Mouse (Mus musculus) adipocyte (in vitro differentiated cells): ENCODE results near the gene Dlk1.
"Not testable (repeated sequence)": the region's sequence is repeated elsewhere in the genome, so short reads cannot be mapped to it uniquely, and the experiment has no call there.

Source experiments
- DNase-seq: peaks from one replicate; pipeline ENCODE4 v3.0.0-alpha.2; 2016; ENCODE audit warnings: low spot score

Gene Dlk1

DNA sequence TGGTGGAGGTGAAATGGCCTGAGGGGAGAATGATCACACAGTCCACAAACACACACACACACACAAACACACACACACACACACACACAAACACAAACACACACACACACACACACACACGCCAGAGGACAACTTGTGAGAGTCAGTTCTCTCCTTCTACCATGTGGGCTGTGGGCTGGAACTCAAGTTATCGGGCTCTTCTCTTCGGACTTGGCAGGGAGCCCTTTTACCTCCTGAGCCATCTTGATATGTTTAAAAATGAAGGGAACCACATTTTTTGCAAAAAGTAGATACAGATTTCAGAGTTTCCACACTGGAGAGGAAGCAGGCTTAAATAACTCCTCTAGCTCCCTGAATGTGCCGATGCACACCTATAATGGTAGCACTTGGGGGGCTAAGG, 22.9 kb downstream of the Dlk1 start:
- no peak for DNase-seq

DNA sequence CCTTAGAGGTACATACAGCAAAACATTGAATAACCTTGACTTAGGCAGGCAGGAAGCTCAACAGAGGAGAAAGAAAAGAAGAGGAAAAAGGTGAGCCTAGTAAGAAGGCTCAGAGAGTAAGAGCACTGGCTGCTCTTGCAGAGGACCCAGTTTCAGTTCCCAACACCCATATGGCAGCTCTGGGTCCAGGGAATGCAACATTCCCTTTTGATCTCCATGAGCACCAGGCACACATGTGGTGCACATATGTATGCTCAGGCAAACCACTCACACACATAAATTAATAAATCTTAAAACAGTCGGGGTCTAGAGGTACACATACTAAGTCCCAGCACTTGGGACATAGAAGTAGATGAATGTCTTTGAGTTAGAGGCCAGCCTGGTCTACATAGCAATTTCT, 33.9 kb downstream of the Dlk1 start:
- not testable (repeated sequence) for DNase-seq

DNA sequence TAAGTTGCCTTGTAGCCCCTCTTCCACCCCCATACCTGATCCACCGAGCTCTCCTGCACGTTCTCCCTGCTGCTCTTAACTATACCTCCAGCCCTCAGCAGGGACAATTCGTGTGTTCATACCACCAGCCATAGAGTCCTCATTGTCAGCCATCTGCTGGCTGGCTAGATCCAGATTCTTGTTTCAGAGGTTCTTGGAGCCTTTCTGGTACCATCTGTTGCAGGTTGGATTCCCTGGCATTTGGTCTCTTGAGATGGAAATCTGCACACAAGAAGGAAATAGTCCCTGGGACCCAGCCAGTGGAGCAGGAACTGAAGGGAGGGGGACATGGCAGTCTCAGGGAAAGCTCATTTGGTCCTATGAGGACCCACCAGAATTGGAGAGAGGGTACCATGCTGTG, 39.1 kb downstream of the Dlk1 start:
- no peak for DNase-seq

DNA sequence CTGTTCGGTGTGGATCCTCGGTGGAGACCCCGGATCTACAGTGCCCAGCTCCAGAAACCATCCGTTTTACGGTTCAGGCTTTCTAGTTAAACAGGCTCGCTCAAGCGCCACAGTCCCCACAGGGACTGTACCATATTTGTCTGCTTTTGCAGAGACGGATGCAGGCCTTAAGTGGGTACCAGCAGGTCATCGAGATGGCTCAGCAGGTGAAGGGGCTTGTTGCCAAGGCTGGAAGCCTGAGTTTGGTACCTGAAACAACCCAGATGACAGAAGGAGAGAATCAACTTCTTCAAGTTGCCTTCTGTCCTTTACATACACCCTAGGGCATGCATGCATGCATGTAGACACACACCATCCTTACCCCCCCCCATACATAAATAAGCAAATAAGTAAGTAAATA, 40.8 kb downstream of the Dlk1 start:
- DNase-seq = no peak

DNA sequence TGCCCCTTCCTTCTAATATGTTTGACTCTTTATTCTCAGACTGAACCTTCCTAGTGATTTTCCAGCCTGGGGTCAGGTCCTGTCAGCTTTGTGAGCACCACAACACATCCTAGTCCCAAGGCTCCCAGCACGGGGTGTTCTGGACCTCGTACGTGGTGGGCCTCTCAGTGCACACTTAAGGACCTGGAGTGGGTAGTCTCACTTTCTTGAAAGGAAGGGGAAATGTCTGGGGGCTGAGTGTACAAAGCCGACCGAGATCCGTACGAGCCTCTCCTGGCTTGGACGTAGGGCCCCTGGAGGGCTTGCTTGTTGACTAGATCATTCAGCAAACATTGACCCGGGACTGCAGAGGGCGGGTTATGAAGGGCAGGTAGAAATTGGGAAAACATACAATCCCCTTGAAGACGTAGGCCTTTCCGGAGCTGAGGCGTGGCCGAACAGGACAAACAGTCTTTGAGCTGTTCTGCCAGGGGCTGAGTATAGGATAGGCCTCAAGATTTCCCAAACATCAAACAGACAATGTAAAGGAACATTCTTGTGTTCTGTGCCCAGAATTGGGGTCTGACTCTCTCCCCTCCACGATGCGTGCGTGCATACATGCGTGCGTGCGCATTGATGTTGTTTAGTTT, 42.5 kb downstream of the Dlk1 start:
- DNase-seq = no peak

DNA sequence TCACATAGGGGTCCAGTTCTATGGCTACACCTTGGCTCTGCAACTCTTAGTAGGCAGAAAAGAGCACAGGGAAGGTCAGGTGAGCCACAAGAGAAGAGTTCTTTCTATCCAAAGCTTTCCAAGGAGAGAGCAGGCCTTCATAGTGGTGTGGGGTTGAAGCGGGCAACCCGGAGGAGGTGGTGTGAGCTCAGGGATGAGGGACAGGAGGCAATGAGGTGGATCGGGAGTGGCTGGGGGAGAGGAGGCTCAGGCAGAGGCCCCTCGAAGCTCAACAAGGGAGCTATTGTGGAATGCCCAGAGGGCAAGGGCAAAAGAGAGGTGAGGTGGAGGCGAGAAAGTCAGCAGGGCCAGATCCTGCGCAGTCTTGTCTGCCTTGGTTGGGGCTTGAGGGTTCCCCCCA, 43.8 kb downstream of the Dlk1 start:
- no peak for DNase-seq

DNA sequence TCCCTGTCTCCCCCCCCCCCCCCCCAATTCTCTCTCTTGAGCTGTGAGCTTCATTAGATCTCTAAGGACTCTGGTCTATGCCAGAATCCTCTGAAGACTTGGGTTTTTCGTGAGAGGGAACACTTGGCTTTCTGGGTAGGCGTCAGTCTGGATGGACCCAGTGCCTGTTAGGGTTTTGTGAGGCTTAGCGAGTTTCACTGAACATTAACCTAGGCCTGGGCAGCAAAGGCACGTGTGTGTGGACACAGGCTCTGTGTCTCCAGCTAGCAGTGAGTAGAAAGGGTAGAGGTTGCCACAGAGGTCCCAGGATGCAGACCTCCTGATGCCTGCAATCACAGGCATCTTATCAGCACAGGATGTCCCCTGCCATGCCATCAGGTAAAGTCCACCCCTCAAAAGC, 48.4 kb downstream of the Dlk1 start:
- no peak for DNase-seq

DNA sequence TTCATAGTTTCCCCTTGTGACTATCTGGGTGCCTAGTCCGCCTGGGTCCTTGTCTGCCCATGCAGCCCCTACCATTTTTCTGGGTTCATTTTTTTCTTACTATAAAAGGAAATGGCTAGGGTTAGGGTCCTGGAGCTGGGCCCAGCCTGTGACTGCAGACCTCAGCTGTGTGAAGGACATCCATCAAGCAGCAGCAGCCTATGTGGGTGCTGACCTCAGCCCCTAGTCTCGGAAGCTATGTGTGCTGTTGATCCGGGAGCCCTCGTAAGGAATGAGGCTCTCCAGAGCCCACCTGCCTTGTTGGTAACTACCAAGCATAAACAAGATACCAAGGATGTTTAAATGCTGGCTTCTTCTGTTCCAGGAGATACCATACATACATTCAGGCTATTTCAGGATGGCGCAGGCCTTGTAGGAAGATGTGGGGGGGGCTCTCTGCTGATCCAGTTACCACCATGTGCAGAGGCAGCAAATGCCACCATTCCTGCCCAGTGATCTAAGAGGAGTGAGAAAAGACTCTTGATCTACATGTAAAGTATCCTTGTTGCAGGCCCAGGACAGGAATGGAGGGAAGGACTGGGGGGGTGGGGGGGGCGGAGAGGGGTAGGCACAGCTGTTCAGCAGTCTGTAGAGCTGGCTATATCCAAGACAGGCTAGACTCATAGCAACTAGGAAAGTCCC, 49.9 kb downstream of the Dlk1 start:
- no peak for DNase-seq

DNA sequence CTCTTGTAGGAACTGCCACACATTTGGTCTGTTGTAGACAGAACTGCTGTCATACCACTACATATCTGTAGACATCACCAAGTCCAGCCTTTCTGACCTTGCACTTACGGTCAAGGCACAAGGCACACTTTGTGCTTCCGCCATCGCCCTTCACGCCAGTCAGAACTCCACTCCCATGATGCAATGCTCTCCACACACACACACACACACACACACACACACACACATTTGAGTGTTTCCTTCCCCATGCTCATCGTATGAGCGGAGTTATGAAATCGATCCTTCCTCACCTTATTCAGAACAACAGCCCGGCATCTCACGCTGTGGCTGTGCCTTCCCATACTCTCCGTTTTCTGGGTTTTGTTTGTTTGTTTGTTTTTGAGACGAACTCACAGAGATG, 55.1 kb downstream of the Dlk1 start:
- no peak for DNase-seq

DNA sequence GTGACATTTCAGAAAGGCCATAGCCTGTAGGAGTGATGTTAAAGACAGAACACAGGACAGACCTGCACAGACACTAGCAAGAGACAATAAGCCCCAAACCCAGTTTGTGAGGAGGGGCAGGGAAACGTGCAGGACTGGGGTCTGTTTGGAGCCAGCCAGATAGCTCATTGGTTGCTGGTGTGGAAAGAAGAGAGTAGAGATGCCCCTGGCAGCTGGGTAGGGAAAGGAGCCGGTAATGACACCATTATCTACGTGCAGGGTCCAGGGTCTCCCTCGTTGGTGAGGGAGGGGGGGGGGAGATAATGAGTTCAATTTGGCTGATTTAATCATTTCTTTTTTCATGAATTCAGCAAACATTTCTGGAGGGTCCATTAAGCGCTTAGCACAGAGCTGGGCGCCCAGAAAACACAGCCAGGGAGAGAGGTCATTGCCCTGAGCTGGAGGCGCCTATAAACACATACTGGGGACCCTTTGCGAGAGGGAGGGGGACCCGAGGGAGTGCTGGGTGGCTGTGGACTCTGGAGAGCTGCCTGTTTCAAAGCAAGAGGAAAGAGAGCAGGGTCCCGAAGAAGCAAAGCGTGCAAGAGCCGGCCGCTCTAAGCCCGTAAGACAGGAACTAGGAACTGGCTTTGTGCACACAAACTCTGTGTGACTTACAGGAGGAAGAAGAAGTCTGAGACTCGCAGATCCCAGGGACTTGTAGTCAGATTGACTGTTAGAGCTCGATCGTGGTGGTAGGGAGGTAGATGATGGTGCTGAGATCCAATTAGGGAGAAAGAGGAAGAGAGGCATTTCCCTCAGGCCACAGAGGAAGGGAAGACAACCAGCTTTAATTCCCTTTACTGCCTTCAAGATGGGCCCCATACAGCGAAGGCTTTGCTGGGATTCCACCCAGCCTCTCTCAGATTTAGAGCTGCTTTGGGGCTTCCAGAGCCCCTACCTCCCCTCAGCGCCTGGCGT, 56.2 kb downstream of the Dlk1 start:
- no peak for DNase-seq

DNA sequence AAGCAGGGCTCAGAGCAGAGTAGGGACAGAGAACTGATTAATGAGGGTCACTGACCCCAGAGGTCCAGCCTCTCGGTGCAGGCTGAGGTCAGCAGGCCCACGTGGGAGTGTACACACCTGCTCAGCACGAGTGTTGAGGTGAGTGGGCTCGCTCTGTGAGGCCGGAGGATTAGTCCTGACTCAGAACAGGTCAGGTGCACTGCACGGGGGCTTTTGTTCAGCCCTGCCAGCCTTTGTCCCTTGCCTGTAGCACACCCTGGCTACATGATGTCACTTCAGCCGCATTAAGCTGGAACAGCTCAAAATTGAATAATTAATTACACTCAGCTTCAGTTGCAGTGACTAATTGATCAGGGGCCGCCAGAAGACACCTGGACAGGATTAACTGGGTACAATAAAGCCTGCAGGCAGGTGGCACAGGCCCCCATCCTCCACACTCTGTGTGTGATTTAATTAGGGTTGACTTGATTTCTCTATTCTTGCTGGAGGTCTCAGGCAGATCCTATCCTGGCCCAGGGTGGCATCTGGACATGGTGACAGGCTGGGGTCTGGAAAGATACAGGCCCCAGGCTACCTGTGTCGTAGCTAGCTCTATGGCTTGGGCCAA, 57.0 kb downstream of the Dlk1 start:
- no peak for DNase-seq

DNA sequence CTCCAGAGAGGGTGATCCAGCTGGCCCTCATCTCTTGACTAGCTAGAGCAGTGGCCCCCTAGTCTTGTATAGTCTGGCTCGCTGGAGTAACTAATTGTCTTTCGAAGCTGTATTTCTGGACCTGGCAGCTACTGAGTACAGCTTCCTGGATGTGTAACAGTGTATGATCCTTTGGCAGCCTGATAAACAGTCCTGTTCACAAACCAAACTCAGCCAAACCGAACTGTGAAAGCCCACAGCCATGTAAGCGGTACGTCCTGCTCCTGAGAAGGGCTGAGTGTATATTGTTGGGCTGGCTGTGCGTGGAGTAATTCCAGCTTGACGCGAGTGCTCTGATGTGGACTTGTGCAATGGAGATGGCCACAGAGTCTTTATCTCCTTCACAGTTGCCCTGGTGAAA, 57.6 kb downstream of the Dlk1 start:
- no peak for DNase-seq

DNA sequence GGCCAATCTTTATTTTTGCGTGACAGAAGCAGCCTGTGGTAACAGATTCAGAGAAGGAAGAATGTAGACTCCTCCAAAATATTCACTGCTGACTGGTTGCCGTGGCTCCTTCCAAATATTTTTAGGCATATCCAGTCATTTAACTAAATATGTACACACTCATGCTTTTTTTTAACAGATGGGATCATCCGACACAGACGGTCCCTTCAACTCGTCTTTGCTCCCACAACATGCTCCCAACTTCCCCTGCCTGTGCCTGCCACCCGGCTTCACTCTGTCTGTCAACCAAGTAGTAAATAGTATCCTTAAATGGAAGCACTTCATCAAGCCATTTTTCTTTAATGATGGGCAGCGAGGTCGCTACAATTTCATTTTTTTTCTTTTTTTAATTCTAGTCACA, 58.8 kb downstream of the Dlk1 start:
- no peak for DNase-seq

DNA sequence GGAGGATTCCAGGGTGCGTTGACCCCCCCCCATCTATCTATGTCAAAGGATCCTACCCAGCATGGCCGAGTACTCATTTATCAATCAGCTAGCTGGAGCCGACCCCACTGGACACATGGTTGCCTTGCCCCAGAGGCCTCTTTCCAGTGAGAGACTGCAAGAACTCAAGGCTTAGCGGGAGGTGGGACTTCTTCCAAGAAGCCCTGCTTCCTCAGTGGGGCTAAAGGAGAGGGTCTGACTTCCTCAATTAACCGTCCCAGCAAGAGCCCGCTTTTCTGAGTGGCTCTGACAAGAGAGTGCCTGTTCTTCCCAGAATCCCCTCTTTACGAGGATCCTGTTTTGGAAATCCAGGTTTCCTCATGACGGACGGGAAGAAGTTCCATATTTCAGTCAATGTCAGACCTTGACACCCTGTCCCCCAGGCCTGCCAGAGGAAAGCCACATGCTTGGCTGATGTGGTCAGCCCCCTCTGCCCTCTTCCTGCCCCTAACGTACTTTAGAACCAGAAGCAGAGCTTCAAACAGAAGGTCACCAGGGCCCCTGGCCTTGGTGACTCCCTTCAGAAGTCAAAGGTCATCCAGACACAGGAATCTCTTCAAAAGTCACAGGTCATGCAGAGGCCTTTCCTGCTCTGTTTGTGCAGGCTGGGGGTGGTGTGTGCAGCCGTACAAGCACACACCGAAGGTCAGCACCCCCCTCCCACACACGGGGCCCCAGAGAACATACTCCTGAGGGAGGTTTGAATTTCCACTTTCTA, 59.7 kb downstream of the Dlk1 start:
- DNase-seq = no peak
